Mouse (Mus musculus) cerebellum, adult 11 months (tissue): ENCODE results near the gene Otx1.

Source experiments
- DNase-seq: peaks from one replicate; pipeline ENCODE4 v3.0.0; 2022

Gene Otx1

DNA sequence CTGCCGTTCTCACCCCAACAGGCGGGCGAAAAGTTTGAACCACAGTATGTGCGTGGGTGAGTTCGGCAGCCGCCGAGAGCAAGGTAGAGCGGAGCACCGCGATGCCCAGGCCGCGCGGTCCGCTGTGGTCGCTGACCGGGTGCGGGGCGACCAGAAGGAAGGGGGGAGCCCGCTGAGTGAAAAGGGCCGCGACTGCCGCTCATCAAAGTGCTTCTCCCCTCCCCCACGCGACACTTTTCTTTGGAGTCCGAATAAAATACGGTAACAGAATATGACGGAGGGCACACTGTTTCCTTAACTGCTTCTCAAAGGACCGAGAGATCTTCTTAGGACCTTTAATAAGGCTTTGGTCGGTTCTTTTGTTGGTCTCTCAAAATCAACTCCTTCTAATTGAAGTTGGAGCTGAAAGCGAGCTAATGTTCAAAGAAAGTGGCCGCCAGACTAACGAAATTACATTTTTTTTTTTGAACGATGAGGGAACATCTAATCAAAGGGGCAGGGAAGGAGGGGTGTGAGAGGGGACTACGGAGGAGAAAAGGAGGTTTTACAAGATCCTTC lies at the start of gene Otx1:
TSS of gene Otx1 (minus strand) at position 115 of the 558 bp plus-strand sequence.
- DNase-seq: no peak

GRCm38 (mm10) chr11:22050864-22051263 lies 48.2 kb upstream of the Otx1 start:
- no peak for DNase-seq

- no peak for DNase-seq
Observed at GRCm38 (mm10) chr11:22039854-22040426, 37.2 kb upstream of the Otx1 start.

- no peak for DNase-seq
Observed at GRCm38 (mm10) chr11:22034564-22035105, 31.9 kb upstream of the Otx1 start.

DNA sequence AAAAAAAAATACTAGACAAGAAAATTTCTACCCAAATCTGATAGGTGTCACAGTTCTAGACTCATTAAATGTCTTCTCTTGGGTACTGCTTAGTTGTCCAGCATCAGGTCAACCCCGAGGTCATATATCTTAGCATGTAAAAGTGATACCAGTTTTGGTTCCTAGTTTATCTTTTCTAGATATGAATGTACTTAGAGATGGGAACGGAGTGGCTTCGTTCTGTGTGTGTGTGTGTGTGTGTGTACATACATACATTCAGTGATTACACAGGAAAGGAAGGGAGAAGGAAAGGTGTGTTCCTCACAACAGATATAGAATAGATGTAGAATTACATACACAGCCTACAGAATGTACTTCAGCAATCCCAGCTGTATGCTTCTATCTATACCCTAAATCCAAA lies 30.9 kb upstream of the Otx1 start:
- DNase-seq: no peak

- no peak for DNase-seq
Observed at GRCm38 (mm10) chr11:22020602-22021001, 17.9 kb upstream of the Otx1 start.

- DNase-seq: no peak
Observed at GRCm38 (mm10) chr11:22017444-22017843, 14.7 kb upstream of the Otx1 start.

DNA sequence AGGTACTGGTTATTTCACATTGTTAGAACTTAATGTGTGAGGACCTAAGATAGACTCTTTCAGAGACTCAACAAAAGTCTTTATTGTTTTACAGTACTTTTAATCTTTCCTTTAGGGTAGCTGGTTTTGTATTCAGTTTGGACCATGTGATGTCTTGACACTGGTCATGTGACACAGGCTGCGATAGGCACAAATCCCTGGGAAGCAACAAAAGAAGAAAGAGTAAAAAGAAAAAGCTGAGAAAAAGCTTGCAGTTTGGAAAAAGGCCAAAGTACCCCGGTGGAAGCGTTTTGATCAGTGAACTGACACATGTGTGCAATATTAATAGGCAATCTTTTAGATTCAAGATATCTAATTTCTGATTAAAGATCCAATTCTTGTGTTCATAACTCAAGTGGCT lies 13.6 kb upstream of the Otx1 start:
- no peak for DNase-seq

DNA sequence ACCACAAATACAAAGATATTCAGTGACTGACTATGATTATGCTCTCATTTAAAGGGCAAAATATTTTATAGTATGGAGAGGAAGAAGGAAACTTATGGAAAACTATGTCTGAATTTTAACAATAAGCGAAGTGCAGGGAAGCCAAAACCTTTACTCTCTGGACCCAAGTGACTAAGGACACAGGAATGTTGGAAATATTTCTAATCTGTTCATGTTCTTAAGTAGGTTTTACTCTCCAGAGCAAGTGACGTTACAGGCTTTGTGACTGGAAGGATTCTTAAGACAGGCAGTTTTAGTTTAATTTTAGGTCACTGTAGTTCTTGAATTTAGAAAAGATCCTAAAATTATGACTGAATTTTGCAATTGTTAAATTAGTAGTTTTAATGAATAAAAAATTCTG lies 6.1 kb upstream of the Otx1 start:
- DNase-seq: no peak

GRCm38 (mm10) chr11:22008129-22008596 lies 5.5 kb upstream of the Otx1 start:
- no peak for DNase-seq

- no peak for DNase-seq
Observed at GRCm38 (mm10) chr11:22007781-22008110, 5.0 kb upstream of the Otx1 start.

GRCm38 (mm10) chr11:22007088-22007780 lies 4.5 kb upstream of the Otx1 start:
- DNase-seq: no peak

DNA sequence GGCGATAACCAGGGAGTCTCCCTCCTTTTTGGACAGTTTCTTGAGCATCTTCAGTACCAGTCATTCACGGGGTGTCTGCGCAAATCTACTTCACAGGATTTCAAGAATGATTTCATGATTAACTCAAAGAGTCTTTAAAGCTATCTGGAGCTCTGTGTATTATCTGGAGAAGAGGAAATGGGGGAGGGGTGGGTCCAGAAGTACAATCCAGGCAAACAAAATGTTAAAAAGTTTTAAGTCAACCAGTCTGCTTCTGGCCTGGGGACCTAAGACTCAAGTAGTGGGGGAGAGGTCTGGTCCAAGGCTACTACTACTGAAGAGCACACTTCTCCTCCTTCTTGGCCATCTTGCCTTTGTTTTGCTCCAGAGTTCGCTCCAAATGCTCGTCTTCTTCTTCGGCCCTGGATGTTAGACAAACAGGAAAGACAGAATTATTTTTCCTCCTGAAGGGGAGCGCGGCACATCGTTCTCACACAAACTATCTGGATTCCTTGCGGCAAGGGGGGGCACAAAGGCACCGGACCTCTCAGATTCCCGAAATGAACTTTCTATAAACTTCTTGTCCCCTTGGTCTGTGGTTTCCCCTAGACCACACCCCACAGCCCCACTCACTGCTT lies 3.9 kb upstream of the Otx1 start:
- no peak for DNase-seq

DNA sequence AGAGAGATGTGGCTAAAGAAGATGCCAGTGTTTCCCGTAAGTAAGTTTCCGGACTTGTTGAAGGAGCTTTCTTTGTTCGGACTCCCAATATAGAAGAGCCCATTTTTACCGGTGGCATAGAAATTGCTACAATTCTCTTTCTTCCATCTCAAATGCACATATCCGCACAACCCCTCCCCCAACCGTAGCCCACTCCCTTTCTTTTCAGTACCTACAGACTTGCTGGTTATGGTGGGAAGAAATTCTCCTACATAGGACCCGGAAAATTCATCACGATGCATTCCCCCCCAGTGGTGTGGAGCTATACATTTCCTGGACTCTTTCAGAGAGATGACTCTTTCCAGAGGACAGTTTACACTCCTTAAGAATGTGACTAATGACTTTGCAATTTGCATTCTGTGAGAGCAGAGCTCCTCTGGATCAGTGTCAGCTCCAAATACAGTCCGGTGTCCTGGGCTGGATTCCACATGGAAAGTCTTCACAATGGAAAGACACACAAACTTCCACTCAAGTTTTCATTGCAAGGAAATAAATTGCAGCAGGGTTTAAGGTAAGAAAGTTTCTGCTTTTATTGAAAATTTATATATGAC lies 2.7 kb upstream of the Otx1 start:
- DNase-seq: no peak

- DNase-seq: no peak
Observed at GRCm38 (mm10) chr11:22004331-22004841, 1.7 kb upstream of the Otx1 start.

DNA sequence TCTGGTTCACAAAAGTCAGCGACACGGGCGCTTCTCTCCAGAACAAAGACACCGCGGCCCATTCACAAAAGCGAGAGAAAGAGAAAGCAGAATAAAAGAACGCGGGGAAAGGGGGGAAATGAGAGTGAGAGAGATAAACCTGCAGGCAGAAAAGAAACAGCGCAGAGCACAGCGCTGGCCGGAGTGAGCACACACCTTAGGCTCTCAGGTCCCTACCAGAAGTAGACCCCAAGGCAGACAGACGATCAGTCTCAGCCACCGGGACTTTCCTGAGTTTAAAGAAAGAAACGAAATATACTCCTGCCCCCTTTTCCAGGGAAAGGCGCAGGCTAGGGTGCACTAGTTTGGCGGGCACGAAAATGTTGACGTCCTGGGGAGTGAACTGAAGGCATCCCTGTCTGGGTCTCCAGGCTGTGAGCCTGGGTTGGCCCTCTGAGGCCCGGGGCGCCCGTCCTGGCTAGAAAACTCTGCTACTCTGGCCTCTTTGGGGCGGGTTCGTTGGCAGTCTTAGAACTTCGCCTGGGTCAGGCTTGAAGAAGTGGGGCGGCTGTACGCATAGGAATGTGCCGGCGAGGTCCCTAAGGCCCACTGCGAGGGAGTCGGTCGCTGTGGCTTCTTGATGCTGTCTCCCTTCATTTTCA lies 764 bp upstream of the Otx1 start:
- no peak for DNase-seq

DNA sequence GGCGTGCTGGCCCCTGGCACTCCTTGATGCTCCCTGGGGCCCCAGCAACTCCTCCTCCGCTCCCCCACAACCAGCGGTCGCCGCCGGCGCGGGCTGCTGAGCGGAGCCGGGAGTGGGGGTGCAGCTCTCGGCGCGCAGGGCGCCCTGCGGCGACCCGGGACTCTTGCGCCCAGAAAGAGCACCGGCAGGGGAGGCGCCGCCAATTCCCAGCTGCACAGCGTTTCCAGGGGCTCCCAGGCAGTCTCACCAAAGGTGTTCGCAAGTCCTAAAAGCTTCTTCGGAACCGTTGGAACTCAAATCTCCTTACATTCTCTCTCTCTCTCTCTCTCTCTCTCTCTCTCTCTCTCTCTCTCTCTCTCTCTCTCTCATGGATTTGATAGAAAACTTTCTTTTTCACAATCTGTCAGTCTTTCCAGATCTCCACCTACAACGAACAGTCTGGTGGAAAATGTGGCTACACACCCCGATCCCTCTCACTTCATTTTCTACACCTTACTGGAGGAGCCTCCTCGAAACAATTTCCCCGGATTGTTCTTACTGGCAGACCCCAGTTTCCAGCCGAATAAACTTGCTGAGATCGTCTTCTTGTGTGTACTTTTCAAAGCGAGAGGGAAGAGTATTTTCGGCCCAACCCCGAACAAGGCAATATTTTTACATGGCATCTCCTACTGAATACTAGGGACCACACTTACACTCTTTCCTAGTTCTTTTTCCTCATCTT lies 475 bp downstream of the Otx1 start:
- DNase-seq: no peak

- no peak for DNase-seq
Observed at GRCm38 (mm10) chr11:22001321-22002061, 1.2 kb downstream of the Otx1 start.

- no peak for DNase-seq
Observed at GRCm38 (mm10) chr11:22000316-22001076, 2.2 kb downstream of the Otx1 start.
